Mouse (Mus musculus) left cerebral cortex, postnatal 14 days (tissue): Measurements from ENCODE around the gene Plek2. TPM values are rescaled to one million over a fixed set of nuclear protein-coding genes. Genes with fewer than 3 reads are reported as not detected.
A peak's percentile ranks its signal among the peaks of the same experiment; 100 is the strongest.
"Not testable (repeated sequence)": the region's sequence is repeated elsewhere in the genome, so short reads cannot be mapped to it uniquely, and the experiment has no call there.

Experiments
- DNase-seq, 2 experiments: peaks; one replicate each; pipeline ENCODE4 v3.0.0; 2021 to 2022; ENCODE audit warnings: low spot score in 2 of 2, mixed read lengths in 1 of 2
- intact Hi-C: fragments of 180-260 bp; cut with DNase I; formaldehyde crosslinking; loops from one replicate; pipeline ENCODE4 v1.15.1; 2025
- long read RNA-seq, 2 experiments: library from polyadenylated mRNA; stranded (forward); transcript quantifications; one replicate each; pipeline ENCODE4 v2.0.0; 2021
- total RNA-seq, 2 experiments: library from RNA; stranded (reverse); gene quantifications; 2 replicates each; pipeline ENCODE4 v1.2.3; 2021

Plek2 gene
- under 1 TPM; 0.27 to 0.37 TPM for total RNA-seq
- long read RNA-seq, experiment 1: 0 reads
- long read RNA-seq, experiment 2: 0 reads

GRCm38 (mm10) chr12:78906707-78907162 lies at the start of gene Plek2:
Plek2 (minus strand) TSS chr12:78906964.
- intact Hi-C loops: no loop called here
- DNase-seq: no peak

GRCm38 (mm10) chr12:78956405-78956804 lies 49.6 kb upstream of the Plek2 start:
- intact Hi-C loops: no loop called here

GRCm38 (mm10) chr12:78952484-78952883 lies 45.7 kb upstream of the Plek2 start:
- intact Hi-C loops: no loop called here
- DNase-seq: no peak

More at GRCm38 (mm10) chr12:78956405-78956804, 49.6 kb upstream of the Plek2 start:
- no peak for DNase-seq

- intact Hi-C loops: no loop called here
- no peak for DNase-seq
Measured at GRCm38 (mm10) chr12:78952053-78952452, 45.3 kb upstream of the Plek2 start.

GRCm38 (mm10) chr12:78947661-78948060 lies 40.9 kb upstream of the Plek2 start:
- DNase-seq: no peak
- intact Hi-C loops: no loop called here

- intact Hi-C loops: no loop called here
- DNase-seq: no peak
Measured at GRCm38 (mm10) chr12:78947161-78947560, 40.4 kb upstream of the Plek2 start.

GRCm38 (mm10) chr12:78942931-78943330 lies 36.2 kb upstream of the Plek2 start:
- no peak for DNase-seq
- intact Hi-C loops: no loop called here

- intact Hi-C loops: no loop called here
- no peak for DNase-seq
Measured at GRCm38 (mm10) chr12:78940081-78940480, 33.3 kb upstream of the Plek2 start.

- intact Hi-C loops: no loop called here
- DNase-seq: no peak
Measured at GRCm38 (mm10) chr12:78939393-78940037, 32.8 kb upstream of the Plek2 start.

- DNase-seq: no peak
- intact Hi-C loops: no loop called here
Measured at GRCm38 (mm10) chr12:78936494-78936893, 29.7 kb upstream of the Plek2 start.

- intact Hi-C loops: no loop called here
Measured at GRCm38 (mm10) chr12:78929900-78930299, 23.1 kb upstream of the Plek2 start.

GRCm38 (mm10) chr12:78927287-78927686 lies 20.5 kb upstream of the Plek2 start:
- intact Hi-C loops: no loop called here
- DNase-seq: no peak

More at GRCm38 (mm10) chr12:78929900-78930299, 23.1 kb upstream of the Plek2 start:
- DNase-seq: no peak

- DNase-seq: peak; percentile 18 to 65
- intact Hi-C loops: no loop called here
Measured at GRCm38 (mm10) chr12:78923539-78924189, 16.9 kb upstream of the Plek2 start.

- intact Hi-C loops, DNase-seq: not testable (repeated sequence)
Measured at GRCm38 (mm10) chr12:78922977-78923376, 16.2 kb upstream of the Plek2 start.

GRCm38 (mm10) chr12:78922058-78922457 lies 15.3 kb upstream of the Plek2 start:
- no peak for DNase-seq
- intact Hi-C loops: no loop called here

- intact Hi-C loops: no loop called here
- DNase-seq: no peak
Measured at GRCm38 (mm10) chr12:78921421-78921820, 14.7 kb upstream of the Plek2 start.

- peak; percentile 76 to 90 for DNase-seq
- intact Hi-C loops: loop anchor here (2.0 to 5.0 kb wide), 4 partner anchors 88 to 178 kb away; partner anchors contain the start of genes Pigh and Tmem229b
Measured at GRCm38 (mm10) chr12:78919079-78919712, 12.4 kb upstream of the Plek2 start.

- peak; percentile 90 for DNase-seq
- intact Hi-C loops: loop anchor here (2.0 to 5.0 kb wide), 4 partner anchors 88 to 178 kb away; partner anchors contain the start of genes Pigh and Tmem229b
Measured at GRCm38 (mm10) chr12:78918227-78919078, 11.7 kb upstream of the Plek2 start.

- no peak for DNase-seq
- intact Hi-C loops: loop anchor here (5.0 kb wide), 1 partner anchor 106 kb away; no protein-coding TSS in a partner anchor
Measured at GRCm38 (mm10) chr12:78916278-78916677, 9.5 kb upstream of the Plek2 start.
